Mouse (Mus musculus): ENCODE measurements around the gene Jak1.
A peak's percentile ranks its signal among the peaks of the same experiment; 100 is the strongest.
"Not testable (repeated sequence)": the region's sequence is repeated elsewhere in the genome, so short reads cannot be mapped to it uniquely, and the experiment has no call there.

The Jak1 gene

GRCm38 (mm10) chr4:101276456-101277070 lies 11.5 kb upstream of the Jak1 start:
- no peak for DNase-seq (ENCODE audit: low spot score)

GRCm38 (mm10) chr4:101275881-101276280 lies 10.8 kb upstream of the Jak1 start:
- no peak for DNase-seq (ENCODE audit: low spot score)

- no peak for DNase-seq (ENCODE audit: low spot score)
Measured at GRCm38 (mm10) chr4:101270734-101271133, 5.7 kb upstream of the Jak1 start.

- not testable (repeated sequence) for DNase-seq (ENCODE audit: low spot score)
Measured at GRCm38 (mm10) chr4:101268506-101268905, 3.4 kb upstream of the Jak1 start.

- DNase-seq (ENCODE audit: low spot score): no peak
Measured at GRCm38 (mm10) chr4:101265523-101265922, 441 bp upstream of the Jak1 start.

- DNase-seq (ENCODE audit: low spot score): peak; percentile 20
Measured at GRCm38 (mm10) chr4:101263968-101264740, 928 bp downstream of the Jak1 start.

- DNase-seq (ENCODE audit: low spot score): no peak
Measured at GRCm38 (mm10) chr4:101261596-101261995, 3.5 kb downstream of the Jak1 start.

- DNase-seq (ENCODE audit: low spot score): no peak
Measured at GRCm38 (mm10) chr4:101260744-101261291, 4.3 kb downstream of the Jak1 start.

- DNase-seq (ENCODE audit: low spot score): no peak
Measured at GRCm38 (mm10) chr4:101256526-101257210, 8.4 kb downstream of the Jak1 start.

- DNase-seq (ENCODE audit: low spot score): no peak
Measured at GRCm38 (mm10) chr4:101254606-101255349, 10.3 kb downstream of the Jak1 start.

GRCm38 (mm10) chr4:101254015-101254414 lies 11.1 kb downstream of the Jak1 start:
- no peak for DNase-seq (ENCODE audit: low spot score)

GRCm38 (mm10) chr4:101252781-101253622 lies 12.1 kb downstream of the Jak1 start:
- DNase-seq (ENCODE audit: low spot score): no peak

GRCm38 (mm10) chr4:101252016-101252415 lies 13.1 kb downstream of the Jak1 start:
- no peak for DNase-seq (ENCODE audit: low spot score)

GRCm38 (mm10) chr4:101249977-101250743 lies 14.9 kb downstream of the Jak1 start:
- DNase-seq (ENCODE audit: low spot score): no peak

GRCm38 (mm10) chr4:101247355-101247754 lies 17.7 kb downstream of the Jak1 start:
- DNase-seq (ENCODE audit: low spot score): no peak

- no peak for DNase-seq (ENCODE audit: low spot score)
Measured at GRCm38 (mm10) chr4:101246569-101246968, 18.5 kb downstream of the Jak1 start.

- DNase-seq (ENCODE audit: low spot score): no peak
Measured at GRCm38 (mm10) chr4:101244257-101245011, 20.6 kb downstream of the Jak1 start.

GRCm38 (mm10) chr4:101240875-101241173 lies 24.3 kb downstream of the Jak1 start:
- peak; percentile 20 for DNase-seq (ENCODE audit: low spot score)

- no peak for DNase-seq (ENCODE audit: low spot score)
Measured at GRCm38 (mm10) chr4:101240163-101240874, 24.8 kb downstream of the Jak1 start.
